Mouse (Mus musculus) ES-Bruce4 (cell line): ENCODE measurements around the gene Cyp27a1.

Source experiments
- CTCF ChIP-seq: IDR thresholded peaks from one replicate; pipeline ENCODE4 v1.8.1; 2011; ENCODE audit warnings: low read depth, low read length
- EP300 ChIP-seq: IDR thresholded peaks from 2 replicates; pipeline ENCODE4 v1.6.1; 2011; ENCODE audit warnings: low read depth, low read length; ENCODE audit not compliant: insufficient read depth
- POLR2A ChIP-seq: IDR thresholded peaks from one replicate; pipeline ENCODE4 v1.8.1; 2011; ENCODE audit warnings: low read length; ENCODE audit not compliant: insufficient read depth

- TF ChIP-seq CTCF, result peak; percentile 54
- TF ChIP-seq POLR2A, result no peak
- TF ChIP-seq EP300, result no peak
Observed at GRCm38 (mm10) chr1:74759773-74760172, 46.4 kb downstream of the Cyp27a1 start.
